Mouse (Mus musculus): ENCODE results near the gene Disc1. TPM values are rescaled to one million over a fixed set of nuclear protein-coding genes. Genes with fewer than 3 reads are reported as not detected.

The Disc1 gene
- polyA plus RNA-seq (2015; fragmentation: Nextera tagmentation; extraction: Ambion mirVana), result 2.2 and 2.6 TPM in 2 replicates

GRCm38 (mm10) chr8:125053505-125054435 is at the start of gene Disc1:
TSS of gene Disc1 (plus strand) at chr8:125054195.

DNA sequence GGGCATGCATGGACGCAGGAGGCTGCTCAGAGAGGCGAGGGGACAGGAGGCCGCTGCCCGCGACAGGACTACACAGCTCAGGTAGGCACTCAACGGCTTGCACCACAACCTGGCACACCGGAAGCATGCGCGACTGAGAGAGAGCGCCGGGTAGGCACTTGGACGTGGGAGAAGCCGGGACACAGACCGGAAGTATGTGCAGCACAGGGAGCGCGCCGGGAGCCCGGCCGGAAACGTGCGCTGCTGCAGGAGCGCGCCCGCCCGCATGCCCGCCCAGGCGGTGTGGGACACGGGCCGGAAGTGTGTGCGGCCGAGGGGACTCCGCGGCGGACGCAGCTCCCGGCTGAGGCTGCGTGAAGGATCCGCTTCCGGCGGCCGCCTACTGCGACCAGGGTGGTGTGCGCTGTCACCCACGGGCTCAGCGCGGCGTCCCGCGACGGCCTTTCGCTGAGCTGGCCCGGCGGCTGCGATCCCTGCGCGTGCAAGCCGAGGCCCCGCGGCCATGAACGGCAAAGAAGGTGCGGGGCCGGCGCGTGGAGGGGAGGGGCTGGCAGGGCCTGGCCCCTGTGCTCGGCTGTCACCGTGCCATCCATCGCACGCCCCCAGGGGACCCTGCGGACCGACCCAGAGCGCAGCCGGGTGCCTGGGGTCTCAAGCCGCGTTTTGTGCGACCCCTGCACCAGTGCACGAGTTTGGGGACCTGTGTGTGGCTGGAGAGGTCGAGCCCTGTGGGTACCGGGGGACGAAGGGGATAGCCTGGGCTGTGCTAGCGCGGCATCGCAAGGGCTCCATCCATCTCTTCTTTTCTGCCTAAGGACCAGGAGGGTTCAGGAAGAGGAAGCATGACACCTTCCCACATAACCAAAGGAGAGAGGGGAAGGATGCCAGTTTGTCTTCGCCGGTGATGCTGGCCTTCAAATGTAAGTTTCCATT is 41.0 kb upstream of the Disc1 start, which contains the start of gene Tsnax:
Tsnax (plus strand) TSS at position 303 of the 933 bp plus-strand sequence.

Small RNA genes within 50 kb of the gene (microRNA-seq; reads per million reads assigned to microRNA genes)
- gene Gm22197, result not detected

Other genes with a start within 250 kb of the Disc1 start
- gene Gnpat, start 191.2 kb upstream of the Disc1 start, polyA plus RNA-seq (2015; fragmentation: Nextera tagmentation; extraction: Ambion mirVana), result 50.7 and 59.1 TPM in 2 replicates
- 15.2 and 17.1 TPM in 2 replicates for gene 2810004N23Rik, start 191.1 kb upstream of the Disc1 start, polyA plus RNA-seq (2015; fragmentation: Nextera tagmentation; extraction: Ambion mirVana)
- 10.5 and 10.9 TPM in 2 replicates for gene Exoc8, start 156.5 kb upstream of the Disc1 start, polyA plus RNA-seq (2015; fragmentation: Nextera tagmentation; extraction: Ambion mirVana)
- 4.9 and 5.3 TPM in 2 replicates for gene Sprtn, start 156.3 kb upstream of the Disc1 start, polyA plus RNA-seq (2015; fragmentation: Nextera tagmentation; extraction: Ambion mirVana)
- gene Egln1, start 104.9 kb upstream of the Disc1 start, polyA plus RNA-seq (2015; fragmentation: Nextera tagmentation; extraction: Ambion mirVana), result 16.3 and 16.6 TPM in 2 replicates
- gene Tsnax, start 41.2 kb upstream of the Disc1 start, polyA plus RNA-seq (2015; fragmentation: Nextera tagmentation; extraction: Ambion mirVana), result 156 and 165 TPM in 2 replicates

All from neural tube, postnatal 0 days (tissue).